Mouse (Mus musculus) heart, postnatal 10 days (tissue): ENCODE data around the gene Rfxap. TPM values are rescaled to one million over a fixed set of nuclear protein-coding genes. Genes with fewer than 3 reads are reported as not detected.
A peak's percentile ranks its signal among the peaks of the same experiment; 100 is the strongest.

Experiments
- DNase-seq, 2 experiments: peaks; one replicate each; pipeline ENCODE4 v3.0.0; 2021
- intact Hi-C: fragments of 180-260 bp; cut with DNase I; formaldehyde crosslinking; loops from one replicate; pipeline ENCODE4 v1.15.1; 2025
- total RNA-seq, 2 experiments: library from RNA; stranded (reverse); gene quantifications; 2 replicates each; pipeline ENCODE4 v1.2.3; 2021

The Rfxap gene
- 10 to 100 TPM; 27.5 to 34.8 TPM for total RNA-seq

DNA sequence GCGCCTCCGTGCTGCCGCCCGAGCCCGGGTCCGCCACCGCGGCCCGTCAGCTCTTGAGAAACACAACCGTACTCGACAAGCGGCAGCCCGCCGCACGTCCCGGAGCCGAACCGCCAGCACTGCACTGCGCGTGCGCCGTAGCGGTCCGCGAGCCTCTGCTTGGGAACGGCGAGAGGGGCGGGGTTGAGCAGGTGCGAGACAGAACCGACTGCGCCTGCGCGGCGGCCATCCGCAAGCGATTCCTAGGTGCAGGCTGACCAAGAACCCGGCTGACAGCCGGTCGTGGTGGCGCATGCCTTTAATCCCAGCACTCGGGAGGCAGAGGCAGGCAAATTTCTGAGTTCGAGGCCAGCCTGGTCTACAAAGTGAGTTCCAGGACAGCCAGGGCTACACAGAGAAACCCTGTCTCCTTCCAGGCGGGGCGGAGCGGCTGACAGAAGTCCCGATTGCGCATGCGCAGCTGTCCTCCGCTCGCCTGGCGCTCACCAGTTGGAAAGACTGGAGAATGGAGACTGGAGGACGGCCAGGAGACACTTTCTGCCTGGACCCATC is at the start of gene Rfxap:
Gene Rfxap, minus strand, starts transcription at position 126 of the 552 bp plus-strand sequence.
- intact Hi-C loops: loop anchor here (5.0 kb wide), 1 partner anchor 115 kb away; the partner anchor contains the start of gene Supt20

GRCm38 (mm10) chr3:54835421-54835820 is 27.8 kb upstream of the Rfxap start:
- DNase-seq: no peak
- intact Hi-C loops: no loop called here

More for the DNA sequence above, at the start of gene Rfxap:
- DNase-seq: peak; percentile 96

GRCm38 (mm10) chr3:54832491-54832890 is 24.9 kb upstream of the Rfxap start:
- no peak for DNase-seq
- intact Hi-C loops: no loop called here

- intact Hi-C loops: no loop called here
- no peak for DNase-seq
These were observed 14.9 kb upstream of the Rfxap start for GRCm38 (mm10) chr3:54822526-54822925.

DNA sequence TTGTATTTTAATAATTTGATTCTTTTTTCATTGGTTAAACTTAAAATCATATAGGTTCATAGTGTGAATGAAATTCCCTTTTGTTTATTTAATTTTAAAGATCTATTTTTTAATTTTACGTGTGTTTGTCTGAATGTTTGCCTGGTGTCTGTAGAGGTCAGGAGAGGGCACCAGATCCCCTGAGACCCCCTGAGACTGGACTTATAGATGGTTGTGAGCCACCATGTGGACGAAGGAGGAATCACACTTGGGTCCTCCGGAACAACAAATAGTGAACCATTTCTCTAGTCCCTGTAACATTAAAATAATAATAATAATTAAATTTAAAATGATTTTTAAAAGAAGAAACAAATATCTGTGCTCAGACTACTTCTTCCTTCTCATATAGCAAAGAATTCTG is 7.7 kb upstream of the Rfxap start:
- intact Hi-C loops: loop anchor here (1.0 to 10.0 kb wide), 3 partner anchors 249 to 540 kb away; no protein-coding TSS in a partner anchor
- DNase-seq: peak; percentile 35 to 58

DNA sequence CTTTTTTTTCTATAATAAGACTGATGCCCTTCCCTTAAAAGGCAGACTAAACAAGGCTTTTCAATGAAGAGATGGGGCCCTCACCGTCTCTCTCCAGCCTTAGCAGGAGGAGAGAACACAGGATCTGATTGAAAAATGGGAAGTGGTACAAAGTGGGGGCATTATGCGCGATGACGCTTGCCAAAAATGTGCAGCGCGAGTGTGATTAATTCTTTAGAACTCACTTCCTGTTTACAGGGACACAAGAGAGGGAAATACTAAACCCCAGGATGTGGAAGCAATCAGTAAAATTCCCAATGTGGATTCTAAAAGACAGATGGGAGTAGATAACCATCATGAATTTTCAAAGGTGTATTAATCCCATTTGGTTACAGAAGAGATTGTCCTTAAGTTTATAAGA is 7.0 kb upstream of the Rfxap start:
- intact Hi-C loops: loop anchor here (1.0 to 10.0 kb wide), 3 partner anchors 250 to 540 kb away; no protein-coding TSS in a partner anchor
- no peak for DNase-seq

DNA sequence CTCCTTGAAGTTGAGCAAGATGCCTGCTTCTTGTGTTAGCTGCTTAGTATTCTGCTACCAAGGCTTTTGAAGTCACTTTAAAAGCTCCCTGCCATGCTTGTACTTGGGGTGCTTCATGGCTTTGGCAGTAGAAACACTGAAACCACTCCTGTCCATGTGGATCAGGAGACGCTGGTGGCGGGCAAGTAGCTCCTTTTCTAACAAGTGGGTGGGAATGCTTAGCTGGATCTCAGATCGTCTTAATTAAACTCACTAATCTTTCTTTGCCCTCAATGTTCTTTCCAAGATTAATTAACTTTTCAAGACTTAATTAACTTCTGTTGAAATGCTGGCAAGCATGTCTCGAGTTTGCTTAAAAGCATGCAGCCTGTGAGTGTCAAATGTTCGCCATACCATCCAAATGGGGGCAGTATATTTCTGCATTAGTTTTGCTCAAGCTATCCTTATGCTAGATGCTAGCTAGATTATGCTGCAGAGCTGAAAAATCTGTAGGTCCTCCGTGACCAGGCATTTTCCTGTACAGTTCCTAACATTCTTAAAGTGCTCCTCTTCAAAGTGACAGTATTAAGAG is 5.9 kb upstream of the Rfxap start:
- DNase-seq: no peak
- intact Hi-C loops: loop anchor here (10.0 kb wide), 2 partner anchors 459 to 541 kb away; no protein-coding TSS in a partner anchor

- no peak for DNase-seq
- intact Hi-C loops: loop anchor here (10.0 kb wide), 2 partner anchors 457 to 543 kb away; no protein-coding TSS in a partner anchor
These were observed 4.0 kb upstream of the Rfxap start for GRCm38 (mm10) chr3:54811616-54812015.

- intact Hi-C loops: loop anchor here (5.0 kb wide), 1 partner anchor 117 kb away; the partner anchor contains the start of gene Supt20
- DNase-seq: peak in 1 of 2 experiments; percentile 10
These were observed 1.5 kb upstream of the Rfxap start for GRCm38 (mm10) chr3:54809111-54809510.

GRCm38 (mm10) chr3:54807061-54807661 is 430 bp downstream of the Rfxap start:
- DNase-seq: no peak
- intact Hi-C loops: loop anchor here (5.0 kb wide), 1 partner anchor 115 kb away; the partner anchor contains the start of gene Supt20

- DNase-seq: no peak
- intact Hi-C loops: no loop called here
These were observed 3.9 kb downstream of the Rfxap start for GRCm38 (mm10) chr3:54803713-54804112.

DNA sequence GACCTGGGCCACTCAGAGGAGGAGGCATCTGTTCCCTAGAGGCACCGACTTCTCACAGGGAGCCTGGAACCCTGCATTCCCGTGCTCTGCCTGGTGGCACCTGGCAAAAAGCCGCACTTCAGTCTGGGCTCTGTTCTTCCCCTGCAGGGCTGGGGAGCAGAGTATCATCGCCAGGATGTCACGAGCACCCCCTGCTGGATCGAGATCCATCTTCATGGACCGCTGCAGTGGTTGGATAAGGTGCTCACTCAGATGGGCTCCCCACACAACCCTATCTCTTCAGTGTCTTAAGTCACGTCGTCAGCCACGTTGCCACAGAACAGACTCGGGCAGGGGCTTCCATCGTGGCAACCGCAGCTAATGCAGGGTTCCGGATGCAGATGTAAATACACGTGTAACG is 10.4 kb downstream of the Rfxap start:
- peak; percentile 56 to 68 for DNase-seq
- intact Hi-C loops: loop anchor here (2.0 kb wide), 1 partner anchor 62 kb away; the partner anchor contains the start of genes Alg5 and Exosc8

GRCm38 (mm10) chr3:54795806-54796205 is 11.8 kb downstream of the Rfxap start:
- DNase-seq: peak in 1 of 2 experiments; percentile 37
- intact Hi-C loops: loop anchor here (2.0 kb wide), 1 partner anchor 61 kb away; the partner anchor contains the start of genes Alg5 and Exosc8

- DNase-seq: no peak
- intact Hi-C loops: no loop called here
These were observed 12.2 kb downstream of the Rfxap start for GRCm38 (mm10) chr3:54795379-54795778.

- intact Hi-C loops: no loop called here
- no peak for DNase-seq
These were observed 13.8 kb downstream of the Rfxap start for GRCm38 (mm10) chr3:54793762-54794161.

DNA sequence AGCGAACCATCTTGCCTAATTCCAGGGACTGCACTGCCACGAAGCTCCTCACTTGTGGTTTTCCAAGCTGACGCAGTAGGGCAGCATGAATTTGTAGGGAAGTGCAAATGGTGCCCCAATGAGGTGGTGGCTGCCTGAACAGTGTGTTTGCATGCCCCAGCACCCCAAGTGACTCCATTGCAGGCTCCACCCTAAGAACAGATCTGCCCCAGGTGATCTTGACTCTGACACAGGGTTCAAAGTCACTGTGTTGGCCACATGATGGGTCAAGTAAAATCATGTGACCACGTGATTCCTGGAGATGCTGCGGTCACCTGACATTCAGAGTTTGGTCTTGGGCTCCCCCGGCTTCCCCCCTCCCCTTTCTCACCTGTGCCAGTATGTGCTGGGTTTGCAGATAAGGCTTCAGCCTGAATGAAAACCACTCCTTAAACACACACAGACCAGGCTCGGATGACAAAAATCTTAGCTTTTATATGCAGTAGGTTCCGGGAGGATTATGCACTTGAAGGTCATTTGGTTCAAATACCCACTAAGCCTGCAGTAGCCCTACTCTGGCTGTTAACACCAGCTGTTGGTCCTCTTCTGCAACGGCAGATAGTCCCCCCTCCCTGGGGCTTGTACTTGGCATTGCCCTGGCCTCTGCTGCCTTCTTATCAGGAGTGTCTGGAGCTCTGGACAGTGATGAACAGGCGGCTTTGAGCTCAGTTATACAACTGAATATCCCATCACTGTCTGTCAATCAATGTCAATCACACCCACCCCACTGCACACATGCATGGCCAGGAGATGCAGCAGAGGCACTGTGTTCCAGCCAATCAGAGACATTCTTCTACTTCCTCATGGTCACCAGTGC is 15.5 kb downstream of the Rfxap start:
- DNase-seq: no peak
- intact Hi-C loops: no loop called here

GRCm38 (mm10) chr3:54790601-54791000 is 17.0 kb downstream of the Rfxap start:
- DNase-seq: no peak
- intact Hi-C loops: no loop called here

DNA sequence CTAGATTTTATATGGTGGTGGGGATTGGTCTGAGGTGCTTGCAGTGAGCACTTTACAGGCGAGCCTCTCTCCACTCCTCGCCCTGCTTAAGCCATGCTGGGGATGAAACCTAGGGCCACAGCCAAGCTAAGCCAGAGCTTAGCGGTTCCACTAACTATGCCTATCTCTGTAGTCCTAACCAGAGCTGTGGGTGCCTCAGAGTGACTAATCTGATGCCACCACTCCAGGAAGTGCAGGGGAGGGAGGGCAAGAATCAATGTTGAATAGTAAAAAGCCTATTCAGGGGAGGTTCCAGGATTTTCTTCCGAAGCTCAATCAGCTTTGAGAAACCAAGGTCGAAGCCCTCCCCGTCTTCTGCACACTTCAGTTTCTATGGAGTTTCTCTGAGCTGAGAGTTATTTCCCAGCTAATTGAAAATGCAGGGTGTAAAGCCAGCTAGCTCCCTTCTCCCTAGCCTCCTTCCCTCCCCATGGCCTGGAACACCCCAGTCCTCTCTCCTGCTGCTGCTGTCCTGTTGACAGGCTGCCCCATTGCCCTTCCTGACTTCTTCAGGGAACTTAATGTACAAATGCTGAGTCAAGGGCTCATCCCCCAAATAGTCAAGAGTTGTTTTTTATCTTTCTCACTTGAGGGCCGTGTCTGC is 31.5 kb downstream of the Rfxap start:
- no peak for DNase-seq
- intact Hi-C loops: no loop called here

GRCm38 (mm10) chr3:54773613-54774012 is 34.0 kb downstream of the Rfxap start:
- intact Hi-C loops: no loop called here
- no peak for DNase-seq
